Mouse (Mus musculus) c-Kit-positive CD71-negative TER-119-negative erythroid progenitor cells, embryonic 14.5 days (primary cell): Measurements from ENCODE around the gene Sympk.
"Not testable (repeated sequence)": the region's sequence is repeated elsewhere in the genome, so short reads cannot be mapped to it uniquely, and the experiment has no call there.

Source experiments
- DNase-seq: peaks from one replicate; pipeline ENCODE4 v3.0.0-alpha.2; 2013; ENCODE audit warnings: low read depth

The Sympk gene

GRCm38 (mm10) chr7:19052345-19053135, 28.4 kb downstream of the Sympk start:
- no peak for DNase-seq

GRCm38 (mm10) chr7:19053136-19053532, 29.0 kb downstream of the Sympk start:
- no peak for DNase-seq

GRCm38 (mm10) chr7:19054047-19054776, 30.0 kb downstream of the Sympk start, which contains the start of gene Rsph6a:
TSS of gene Rsph6a (plus strand) at chr7:19054690.
- no peak for DNase-seq

- no peak for DNase-seq
Measured at GRCm38 (mm10) chr7:19054777-19055076, 30.6 kb downstream of the Sympk start.

DNA sequence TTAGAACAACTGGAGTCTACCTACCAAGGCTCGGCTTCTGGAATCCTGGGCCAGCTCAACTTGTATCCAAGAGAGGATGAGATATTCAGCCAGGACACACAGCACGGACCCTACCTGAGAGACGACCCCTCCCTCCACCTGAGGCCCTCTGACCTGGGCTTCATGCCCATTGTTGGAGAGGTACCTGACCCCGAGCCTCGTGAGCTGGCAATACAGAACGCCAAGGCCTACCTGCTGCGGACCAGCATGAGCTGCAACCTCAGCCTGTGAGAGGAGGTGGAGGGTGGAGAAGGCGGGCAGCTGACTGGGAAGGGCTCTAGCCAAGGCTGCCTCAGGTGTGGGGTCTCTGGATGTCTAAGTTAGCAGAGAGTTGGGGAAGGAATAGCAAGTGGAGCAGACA, 30.9 kb downstream of the Sympk start:
- no peak for DNase-seq

- DNase-seq = no peak
Measured at GRCm38 (mm10) chr7:19057405-19057804, 33.2 kb downstream of the Sympk start.

GRCm38 (mm10) chr7:19065896-19066295, 41.7 kb downstream of the Sympk start:
- DNase-seq = no peak

- DNase-seq = no peak
Measured at GRCm38 (mm10) chr7:19067063-19067462, 42.9 kb downstream of the Sympk start.

GRCm38 (mm10) chr7:19067935-19068334, 43.8 kb downstream of the Sympk start:
- DNase-seq = no peak

- peak; percentile 76 for DNase-seq
Measured at GRCm38 (mm10) chr7:19068707-19069106, 44.5 kb downstream of the Sympk start.

DNA sequence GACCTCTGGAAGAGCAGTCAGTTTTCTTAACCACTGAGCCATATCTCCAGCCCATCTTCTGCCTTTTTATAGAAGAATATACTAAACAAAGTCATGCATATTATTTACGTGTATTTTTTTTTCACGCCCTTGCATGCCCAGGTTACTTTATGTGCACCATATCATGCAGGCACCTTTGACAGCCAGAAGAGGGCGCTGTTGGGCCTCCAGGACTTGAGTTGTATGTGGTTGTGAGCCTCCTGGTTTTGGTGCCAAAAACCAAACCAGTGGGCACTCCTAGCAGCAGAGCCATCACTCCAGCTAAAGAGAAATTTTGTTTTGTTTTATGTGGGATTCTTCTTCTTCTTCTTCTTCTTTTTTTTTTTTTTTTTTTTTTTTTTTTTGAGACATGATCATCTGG, 45.3 kb downstream of the Sympk start:
- no peak for DNase-seq

GRCm38 (mm10) chr7:19071024-19071423, 46.8 kb downstream of the Sympk start:
- DNase-seq = not testable (repeated sequence)

GRCm38 (mm10) chr7:19073504-19073903, 49.3 kb downstream of the Sympk start:
- no peak for DNase-seq

DNA sequence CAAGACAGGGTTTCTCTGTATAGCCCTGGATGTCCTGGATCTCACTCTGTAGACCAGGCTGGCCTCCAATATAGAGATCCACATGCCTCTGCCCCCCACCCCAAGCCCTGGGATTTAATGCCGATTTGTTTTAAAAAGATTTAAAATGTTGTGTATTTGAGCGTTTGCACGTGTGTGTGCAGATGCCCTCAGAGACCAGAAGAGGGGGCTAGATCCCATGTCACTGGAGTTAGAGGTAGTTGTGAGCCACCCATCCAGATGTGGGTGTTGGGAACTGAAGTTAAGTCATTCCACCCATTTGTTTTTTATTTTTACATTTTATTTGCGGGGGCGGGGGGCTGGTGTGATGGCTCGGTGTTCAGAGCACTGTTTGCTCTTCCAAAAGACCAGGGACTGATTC, 50.3 kb downstream of the Sympk start:
- no peak for DNase-seq

GRCm38 (mm10) chr7:19075231-19075630, 51.1 kb downstream of the Sympk start:
- DNase-seq = no peak

DNA sequence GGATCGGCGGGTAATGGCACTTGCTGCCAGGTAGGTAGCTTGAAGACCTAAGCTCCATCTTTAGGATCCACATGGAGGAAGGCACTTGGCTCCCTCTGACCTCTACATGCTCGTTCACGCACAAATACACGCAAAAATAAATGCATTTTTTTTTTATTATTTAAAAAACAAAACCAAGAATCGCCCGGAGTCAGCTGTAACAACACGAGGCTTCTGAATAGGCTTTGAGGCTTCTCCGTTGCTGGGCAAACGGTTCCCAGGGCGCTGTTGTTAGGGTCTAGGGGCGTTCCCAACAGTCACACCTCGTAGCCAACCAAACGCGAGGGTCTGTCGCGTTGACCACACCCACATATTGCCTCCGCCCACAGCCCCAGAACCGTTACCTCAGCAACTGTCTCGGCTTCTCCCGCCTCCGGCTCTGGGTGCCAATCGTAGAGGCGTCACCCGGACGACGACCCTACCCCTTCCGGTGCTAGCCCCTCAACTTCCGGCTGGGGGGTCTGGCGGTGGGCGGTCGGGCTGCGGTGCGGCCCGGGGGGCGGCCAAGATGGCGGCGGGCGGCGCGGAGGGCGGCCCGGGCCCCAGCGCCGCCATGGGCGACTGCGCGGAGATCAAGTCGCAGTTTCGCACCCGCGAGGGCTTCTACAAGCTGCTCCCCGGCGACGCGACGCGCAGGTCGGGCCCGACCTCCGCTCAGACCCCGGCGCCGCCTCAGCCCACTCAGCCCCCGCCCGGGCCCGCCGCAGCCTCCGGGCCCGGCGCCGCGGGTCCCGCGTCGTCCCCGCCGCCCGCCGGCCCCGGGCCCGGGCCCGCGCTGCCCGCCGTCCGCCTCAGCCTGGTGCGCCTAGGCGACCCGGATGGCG, 51.8 kb downstream of the Sympk start, which contains the start of gene Dmwd:
TSS of gene Dmwd (plus strand) at position 505 of the 863 bp plus-strand sequence.
- DNase-seq = peak; percentile 92

- DNase-seq = no peak
Measured at GRCm38 (mm10) chr7:19076586-19076991, 52.4 kb downstream of the Sympk start.

DNA sequence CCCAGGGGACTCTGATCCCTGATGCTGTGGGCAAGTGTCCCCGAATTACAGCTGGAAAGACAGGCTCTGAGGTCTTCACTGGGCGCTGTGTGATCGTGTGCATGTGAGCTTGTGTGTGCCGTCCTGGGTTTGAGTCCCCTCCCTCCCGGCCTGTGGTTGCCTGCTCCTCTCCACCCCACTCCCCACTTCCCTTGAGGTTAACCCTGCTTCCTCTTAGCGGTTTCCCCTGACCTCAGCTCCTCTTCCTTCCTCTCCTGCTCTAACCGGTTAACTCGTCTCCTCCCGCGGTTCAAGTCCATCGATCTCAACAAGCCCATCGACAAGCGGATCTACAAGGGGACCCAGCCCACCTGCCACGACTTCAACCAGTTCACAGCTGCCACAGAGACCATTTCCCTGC, 53.6 kb downstream of the Sympk start:
- peak; percentile 70 for DNase-seq

DNA sequence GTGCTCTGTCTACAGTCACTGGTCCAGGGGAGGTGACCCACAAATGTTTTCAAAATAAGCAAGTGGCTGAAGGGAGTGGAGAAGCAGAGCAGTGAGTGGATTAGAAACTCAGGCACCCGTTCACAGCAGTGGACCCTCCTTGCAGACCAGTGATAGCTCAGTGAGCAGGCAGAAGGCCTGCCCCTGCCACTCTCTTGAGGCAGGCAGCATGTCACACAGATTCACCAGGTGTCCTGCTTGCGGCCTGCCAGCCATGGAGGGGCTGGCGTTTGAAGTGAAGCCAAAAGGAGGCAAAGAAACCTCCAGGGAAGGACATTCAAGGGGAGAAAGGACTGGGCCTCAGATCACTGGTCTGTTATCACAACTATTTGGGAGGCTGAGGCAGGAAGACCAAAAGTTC, 54.6 kb downstream of the Sympk start:
- DNase-seq = no peak

DNA sequence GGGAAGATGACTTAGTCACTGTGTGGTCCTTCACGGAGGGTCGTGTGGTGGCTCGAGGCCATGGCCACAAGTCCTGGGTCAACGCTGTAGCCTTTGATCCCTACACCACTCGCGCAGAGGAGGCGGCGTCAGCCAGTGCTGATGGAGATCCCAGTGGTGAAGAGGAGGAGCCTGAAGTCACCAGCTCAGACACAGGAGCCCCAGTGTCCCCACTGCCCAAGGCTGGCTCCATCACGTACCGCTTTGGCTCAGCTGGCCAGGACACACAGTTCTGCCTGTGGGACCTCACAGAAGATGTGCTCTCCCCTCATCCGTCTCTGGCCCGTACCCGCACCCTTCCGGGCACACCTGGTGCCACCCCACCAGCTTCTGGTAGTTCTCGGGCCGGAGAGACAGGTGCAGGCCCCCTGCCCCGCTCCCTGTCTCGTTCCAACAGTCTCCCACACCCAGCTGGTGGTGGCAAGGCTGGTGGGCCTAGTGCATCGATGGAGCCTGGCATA, 56.3 kb downstream of the Sympk start:
- DNase-seq = no peak

DNA sequence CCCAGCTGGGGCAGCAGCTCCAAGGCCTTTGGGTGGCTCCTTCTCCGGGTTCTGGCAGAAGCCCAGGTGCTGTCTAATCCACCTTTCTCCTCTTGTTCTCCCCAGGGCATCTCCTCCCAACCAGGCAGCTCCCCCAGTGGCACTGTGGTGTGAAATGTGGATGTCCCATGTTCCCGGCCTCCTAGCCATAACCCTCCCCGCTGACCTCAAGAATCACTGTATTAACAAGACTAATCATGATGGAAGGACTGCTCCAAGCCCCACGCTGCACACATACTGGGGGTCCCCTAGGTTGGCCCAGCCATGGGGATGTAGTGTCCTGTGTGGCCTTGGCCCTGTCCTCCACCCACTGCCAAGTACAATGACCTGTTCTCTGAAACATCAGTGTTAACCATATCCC, 58.0 kb downstream of the Sympk start:
- DNase-seq = no peak

GRCm38 (mm10) chr7:19083096-19083495, 58.9 kb downstream of the Sympk start:
- no peak for DNase-seq
